Mouse (Mus musculus) E14TG2a.4 (cell line): ENCODE results near the gene Rptor.

Experiments
- CTCF ChIP-seq: conservative IDR thresholded peaks from 2 replicates; pipeline ENCODE4 v1.5.1; 2014; ENCODE audit warnings: low read length
- NANOG ChIP-seq: IDR thresholded peaks from 2 replicates; pipeline ENCODE4 v1.6.1; 2014; ENCODE audit warnings: borderline replicate concordance, low read length, mixed read lengths
- POU5F1 ChIP-seq: IDR thresholded peaks from 2 replicates; pipeline ENCODE4 v1.6.1; 2014; ENCODE audit warnings: low read length, borderline replicate concordance

DNA sequence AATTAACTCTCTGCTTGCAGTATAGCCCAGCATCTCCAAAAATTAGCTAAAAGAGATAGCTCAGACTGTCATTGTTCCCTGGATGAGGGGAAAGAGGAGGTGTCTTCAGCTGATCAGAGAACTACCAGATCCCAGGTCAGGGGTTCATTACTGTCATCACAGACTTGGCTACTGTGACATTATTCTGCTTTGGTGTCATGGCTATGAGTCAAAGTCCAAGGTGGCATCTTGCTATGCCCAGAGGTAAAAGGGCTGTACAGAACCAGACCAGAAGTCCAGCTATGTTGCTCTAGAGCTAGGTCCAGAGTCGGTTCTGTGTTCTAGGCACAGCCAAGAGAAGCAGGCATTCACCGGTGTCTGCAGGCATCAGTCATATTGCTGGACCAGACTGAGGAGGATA lies 25.0 kb upstream of the Rptor start:
- no peak for TF ChIP-seq CTCF
- no peak for TF ChIP-seq NANOG
- TF ChIP-seq POU5F1, result no peak
